Mouse (Mus musculus) adrenal gland, postnatal 4 days (tissue): Measurements from ENCODE around the gene Rasl12. TPM values are rescaled to one million over a fixed set of nuclear protein-coding genes. Genes with fewer than 3 reads are reported as not detected.
A peak's percentile ranks its signal among the peaks of the same experiment; 100 is the strongest.

Experiments used
- DNase-seq, 2 experiments: peaks; one replicate each; pipeline ENCODE4 v3.0.0; 2021 to 2022; ENCODE audit warnings: low spot score in 2 of 2, mixed read lengths in 2 of 2
- total RNA-seq, 2 experiments: library from RNA; stranded (reverse); gene quantifications; 2 replicates each; pipeline ENCODE4 v1.2.3; 2021

The Rasl12 gene
- total RNA-seq, 2 experiments from 2014 or later = 12.3 to 13.7 TPM

DNA sequence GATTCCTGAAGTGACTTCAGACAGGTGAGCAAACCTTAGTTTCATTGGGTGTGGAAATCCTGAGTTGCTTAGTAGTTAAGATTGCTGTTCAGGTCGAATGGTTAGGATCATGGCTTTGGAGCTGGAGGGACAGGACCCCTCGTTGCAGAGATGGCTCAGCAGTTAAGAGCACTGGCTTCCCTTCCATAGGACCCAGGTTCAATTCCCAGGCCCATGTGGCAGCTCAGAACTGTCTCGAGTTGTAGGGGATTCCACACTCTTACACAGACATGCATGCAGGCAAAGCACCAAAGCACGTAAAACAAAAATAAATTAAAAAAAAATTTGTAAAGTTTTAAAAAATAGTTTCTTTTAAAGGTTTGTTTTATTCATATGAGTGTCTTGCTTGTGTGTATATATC lies 36.9 kb downstream of the Rasl12 start:
- no peak for DNase-seq

- peak; percentile 85 to 88 for DNase-seq
Measured at GRCm38 (mm10) chr9:65435671-65436301, 37.5 kb downstream of the Rasl12 start, which contains the start of gene Mtfmt. Mtfmt (plus strand) TSS chr9:65435782.

DNA sequence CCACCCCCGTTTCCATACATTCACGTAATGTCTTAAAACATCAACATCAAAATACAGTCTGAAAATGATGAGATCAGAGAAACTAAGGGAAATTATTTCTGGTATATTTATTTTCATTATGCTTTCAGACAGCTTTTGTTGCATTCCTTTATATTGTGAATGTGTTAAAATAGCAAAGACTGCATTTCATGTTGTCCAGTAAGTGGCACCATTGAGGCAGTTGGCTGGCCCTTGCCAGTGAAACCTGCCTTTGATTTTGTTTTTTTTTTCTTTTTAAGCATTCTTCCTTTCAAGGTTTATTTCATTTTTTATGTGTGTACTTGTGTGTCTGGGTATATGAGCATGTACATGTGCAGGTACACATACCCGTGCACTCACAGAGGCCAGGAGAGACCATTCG lies 46.4 kb downstream of the Rasl12 start:
- DNase-seq = no peak

GRCm38 (mm10) chr9:65447951-65448350 lies 49.6 kb downstream of the Rasl12 start:
- DNase-seq = no peak

- DNase-seq = no peak
Measured at GRCm38 (mm10) chr9:65458975-65459374, 60.7 kb downstream of the Rasl12 start.

- DNase-seq = no peak
Measured at GRCm38 (mm10) chr9:65460198-65460597, 61.9 kb downstream of the Rasl12 start.

DNA sequence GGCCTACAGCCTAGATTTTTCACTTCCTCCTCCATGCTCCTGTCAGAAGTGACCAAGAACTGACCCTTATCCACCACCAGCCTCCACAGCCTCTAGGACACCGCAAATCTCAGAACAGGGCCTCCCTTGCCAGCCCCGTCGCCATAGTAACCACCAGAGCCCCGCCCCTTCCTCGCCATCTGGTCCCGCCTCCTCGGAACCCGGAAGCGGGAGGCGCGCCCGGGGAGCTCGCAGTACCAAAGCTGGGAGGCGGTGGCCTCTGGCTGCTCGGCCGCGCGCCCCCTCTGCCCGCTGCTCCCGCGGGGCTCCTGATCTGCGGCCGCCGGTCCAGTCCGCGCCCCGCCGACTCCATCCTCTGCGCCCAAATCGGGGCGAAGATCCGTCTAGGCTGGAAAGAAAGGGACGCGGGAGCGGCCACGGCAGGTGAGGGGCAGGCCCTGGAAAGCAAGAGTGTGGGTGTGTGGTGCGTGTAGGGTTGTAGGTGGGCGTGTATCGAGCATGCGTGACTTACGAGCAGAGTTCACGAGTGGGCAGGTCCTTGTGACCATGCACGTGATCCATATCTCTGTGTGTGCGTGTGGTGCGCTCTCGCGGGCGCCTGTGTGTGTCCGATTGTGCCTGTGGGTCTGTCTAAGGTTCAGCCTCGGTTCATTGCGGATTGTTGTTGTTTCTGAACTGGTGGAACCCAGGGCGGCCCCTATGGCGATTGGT lies 62.6 kb downstream of the Rasl12 start, which contains the start of gene Spg21:
Gene Spg21 (plus strand): TSS at position 216 of the 711 bp plus-strand sequence.
- DNase-seq = peak; percentile 93 to 97

DNA sequence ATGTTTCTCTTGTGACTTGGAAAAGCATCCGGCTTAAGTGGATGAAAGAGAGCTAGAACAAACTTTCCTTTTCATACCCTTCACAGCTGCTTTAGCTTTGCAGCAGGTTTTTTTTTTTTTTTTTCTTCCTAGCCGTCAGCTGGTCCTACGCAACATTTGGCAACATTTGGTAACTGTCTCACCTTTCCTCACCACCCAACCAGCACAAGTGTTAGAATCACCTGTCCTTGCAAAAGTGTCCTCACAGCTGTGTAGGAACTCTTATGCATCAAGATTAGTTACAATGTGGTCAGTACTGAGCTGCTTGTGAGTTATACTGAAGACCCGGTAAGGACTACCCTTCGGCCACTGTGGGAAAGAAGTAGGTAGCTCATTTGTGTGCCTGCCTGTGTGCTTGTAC lies 64.2 kb downstream of the Rasl12 start:
- DNase-seq = no peak

GRCm38 (mm10) chr9:65464161-65464560 lies 65.9 kb downstream of the Rasl12 start:
- no peak for DNase-seq

Other genes starting within 250 kb of the Rasl12 start
- 10 to 100 TPM; 23.2 to 27.0 TPM for gene Parp16, start 203.2 kb upstream of the Rasl12 start, total RNA-seq
- 1 to 10 TPM; 4.8 to 7.6 TPM for gene Cilp, start 133.3 kb upstream of the Rasl12 start, total RNA-seq
- gene Clpx, start 104.2 kb upstream of the Rasl12 start, total RNA-seq = 10 to 100 TPM; 72.0 to 81.7 TPM
- 10 to 100 TPM; 22.2 to 23.8 TPM for gene Pdcd7, start 52.4 kb upstream of the Rasl12 start, total RNA-seq
- under 1 TPM; 0.67 to 0.68 TPM for gene Ubap1l, start 37.5 kb upstream of the Rasl12 start, total RNA-seq
- gene Kbtbd13, start 6.9 kb upstream of the Rasl12 start, total RNA-seq = 1 to 10 TPM in 1 of 2 experiments, under 1 TPM in 1; 0.99 to 1.0 TPM
- gene Slc51b, start 24.4 kb downstream of the Rasl12 start, total RNA-seq = 1 to 10 TPM; 1.4 to 2.4 TPM
- gene Mtfmt, start 37.3 kb downstream of the Rasl12 start, total RNA-seq = 10 to 100 TPM; 18.1 to 20.4 TPM
- 10 to 100 TPM; 53.9 to 67.0 TPM for gene Spg21, start 62.4 kb downstream of the Rasl12 start, total RNA-seq
- gene Ankdd1a, start 121.7 kb downstream of the Rasl12 start, total RNA-seq = 1 to 10 TPM; 1.1 to 1.3 TPM
- gene Plekho2, start 181.5 kb downstream of the Rasl12 start, total RNA-seq = 10 to 100 TPM; 44.7 to 45.4 TPM
- 1 to 10 TPM; 4.8 to 4.9 TPM for gene Pif1, start 188.7 kb downstream of the Rasl12 start, total RNA-seq
- 10 to 100 TPM; 45.2 to 45.6 TPM for gene Rbpms2, start 231.1 kb downstream of the Rasl12 start, total RNA-seq